Mouse (Mus musculus): ENCODE data around the gene Eps8l1. TPM values are rescaled to one million over a fixed set of nuclear protein-coding genes. Genes with fewer than 3 reads are reported as not detected.

Eps8l1 gene
- total and polyA plus RNA-seq, 3 experiments: 0.11 TPM; not detected in 2

- Histone ChIP-seq H3K27me3 (ENCODE audit: insufficient read depth, low read length) (no peaks in the 10 kb centered on the region), H3K4me3 (ENCODE audit: low read depth, low read length) (peak overlapping the region; percentile 48; the same call in 1 of the 2 replicates), H3K9me3 (replicated peaks) (no peaks in the 10 kb centered on the region), H3K4me1 (ENCODE audit: insufficient read depth, low read depth, low read length) (peaks cover 66% of the 10 kb centered on the region), H3K36me3 (replicated peaks) (peaks cover 62% of the 10 kb centered on the region)
- ATAC-seq (ENCODE audit: extremely low read depth, insufficient number of reproducible peaks, low FRiP score, poor library complexity, severe bottlenecking) (no peak), DNase-seq (ENCODE audit: low spot score) (no peak)
- TF ChIP-seq POLR2AphosphoS5 (IDR thresholded peaks at IDR 0.05; ENCODE audit: insufficient replicate concordance, low read depth, low read length) (no peak), CTCF (IDR thresholded peaks at IDR 0.05; ENCODE audit: low read depth, low read length) (no peak), TAL1 (conservative IDR thresholded peaks at IDR 0.05; ENCODE audit: low read depth, low read length) (no peak), GATA1 (IDR thresholded peaks at IDR 0.05; ENCODE audit: borderline replicate concordance, low read length) (no peak), GATA2 (IDR thresholded peaks at IDR 0.05; ENCODE audit: borderline replicate concordance, low read depth, low read length) (no peak)
These were observed 38.6 kb downstream of the Eps8l1 start for GRCm38 (mm10) chr7:4499034-4499433.

- no peak for TF ChIP-seq CTCF (IDR thresholded peaks at IDR 0.05; ENCODE audit: low read depth, low read length)
- ATAC-seq (ENCODE audit: extremely low read depth, insufficient number of reproducible peaks, low FRiP score, poor library complexity, severe bottlenecking) (no peak), DNase-seq (ENCODE audit: low spot score) (no peak)
- H3K4me3 ChIP-seq (ENCODE audit: low read depth, low read length): peak overlapping the region; percentile 100
- H3K36me3 ChIP-seq (replicated peaks): peaks cover 42% of the 10 kb centered on the region
- peaks cover 76% of the 10 kb centered on the region for H3K4me1 ChIP-seq (ENCODE audit: insufficient read depth, low read depth, low read length)
- no peaks in the 10 kb centered on the region for H3K9me3 ChIP-seq (replicated peaks)
- H3K27me3 ChIP-seq (ENCODE audit: insufficient read depth, low read length): no peaks in the 10 kb centered on the region
These were observed 40.5 kb downstream of the Eps8l1 start for GRCm38 (mm10) chr7:4500892-4501471.

GRCm38 (mm10) chr7:4501558-4502397 is 41.3 kb downstream of the Eps8l1 start, which contains the start of gene Ppp1r12c:
TSS of gene Ppp1r12c (minus strand) at chr7:4501680.
- DNase-seq (ENCODE audit: low spot score): peak; percentile 92
- Histone ChIP-seq H3K36me3 (replicated peaks) (peaks cover 34% of the 10 kb centered on the region), H3K4me3 (ENCODE audit: low read depth, low read length) (peak within 1 kb of the TSS; percentile 100), H3K27me3 (ENCODE audit: insufficient read depth, low read length) (no peaks in the 10 kb centered on the region), H3K4me1 (ENCODE audit: insufficient read depth, low read depth, low read length) (peaks cover 75% of the 10 kb centered on the region), H3K9me3 (replicated peaks) (no peaks in the 10 kb centered on the region)
- ATAC-seq (ENCODE audit: extremely low read depth, insufficient number of reproducible peaks, low FRiP score, poor library complexity, severe bottlenecking): peak; percentile 61
- TF ChIP-seq POLR2AphosphoS5 (IDR thresholded peaks at IDR 0.05; ENCODE audit: insufficient replicate concordance, low read depth, low read length) (no peak), GATA2 (IDR thresholded peaks at IDR 0.05; ENCODE audit: borderline replicate concordance, low read depth, low read length) (no peak), CTCF (IDR thresholded peaks at IDR 0.05; ENCODE audit: low read depth, low read length) (no peak), GATA1 (IDR thresholded peaks at IDR 0.05; ENCODE audit: borderline replicate concordance, low read length) (no peak), TAL1 (conservative IDR thresholded peaks at IDR 0.05; ENCODE audit: low read depth, low read length) (no peak)

GRCm38 (mm10) chr7:4502421-4503090 is 42.1 kb downstream of the Eps8l1 start:
- DNase-seq (ENCODE audit: low spot score) (peak; percentile 54), ATAC-seq (ENCODE audit: extremely low read depth, insufficient number of reproducible peaks, low FRiP score, poor library complexity, severe bottlenecking) (no peak)
- Histone ChIP-seq H3K9me3 (replicated peaks) (no peaks in the 10 kb centered on the region), H3K36me3 (replicated peaks) (peaks cover 27% of the 10 kb centered on the region), H3K27me3 (ENCODE audit: insufficient read depth, low read length) (no peaks in the 10 kb centered on the region), H3K4me1 (ENCODE audit: insufficient read depth, low read depth, low read length) (peaks cover 72% of the 10 kb centered on the region), H3K4me3 (ENCODE audit: low read depth, low read length) (peak overlapping the region; percentile 100; the same call in 1 of the 2 replicates)
- TF ChIP-seq CTCF (IDR thresholded peaks at IDR 0.05; ENCODE audit: low read depth, low read length): no peak
- TF ChIP-seq GATA1 (IDR thresholded peaks at IDR 0.05; ENCODE audit: borderline replicate concordance, low read length): no peak
- no peak for TF ChIP-seq TAL1 (conservative IDR thresholded peaks at IDR 0.05; ENCODE audit: low read depth, low read length)
- no peak for TF ChIP-seq GATA2 (IDR thresholded peaks at IDR 0.05; ENCODE audit: borderline replicate concordance, low read depth, low read length)

- H3K4me1 ChIP-seq (ENCODE audit: insufficient read depth, low read depth, low read length): peaks cover 71% of the 10 kb centered on the region
- no peak for DNase-seq (ENCODE audit: low spot score)
- TF ChIP-seq CTCF (IDR thresholded peaks at IDR 0.05; ENCODE audit: low read depth, low read length): no peak
- no peak for TF ChIP-seq GATA2 (IDR thresholded peaks at IDR 0.05; ENCODE audit: borderline replicate concordance, low read depth, low read length)
- no peak for TF ChIP-seq TAL1 (conservative IDR thresholded peaks at IDR 0.05; ENCODE audit: low read depth, low read length)
- no peak for TF ChIP-seq GATA1 (IDR thresholded peaks at IDR 0.05; ENCODE audit: borderline replicate concordance, low read length)
- TF ChIP-seq POLR2AphosphoS5 (IDR thresholded peaks at IDR 0.05; ENCODE audit: insufficient replicate concordance, low read depth, low read length): no peak
- peaks cover 21% of the 10 kb centered on the region for H3K36me3 ChIP-seq (replicated peaks)
- no peak for ATAC-seq (ENCODE audit: extremely low read depth, insufficient number of reproducible peaks, low FRiP score, poor library complexity, severe bottlenecking)
- no peaks in the 10 kb centered on the region; the same call in 1 of the 2 replicates for H3K9me3 ChIP-seq (replicated peaks)
- H3K4me3 ChIP-seq (ENCODE audit: low read depth, low read length): no peak overlapping the region
- no peaks in the 10 kb centered on the region for H3K27me3 ChIP-seq (ENCODE audit: insufficient read depth, low read length)
These were observed 42.6 kb downstream of the Eps8l1 start for GRCm38 (mm10) chr7:4503100-4503499.

GRCm38 (mm10) chr7:4503858-4504257 is 43.4 kb downstream of the Eps8l1 start:
- TF ChIP-seq GATA1 (IDR thresholded peaks at IDR 0.05; ENCODE audit: borderline replicate concordance, low read length) (no peak), GATA2 (IDR thresholded peaks at IDR 0.05; ENCODE audit: borderline replicate concordance, low read depth, low read length) (no peak), POLR2AphosphoS5 (IDR thresholded peaks at IDR 0.05; ENCODE audit: insufficient replicate concordance, low read depth, low read length) (no peak), TAL1 (conservative IDR thresholded peaks at IDR 0.05; ENCODE audit: low read depth, low read length) (no peak), CTCF (IDR thresholded peaks at IDR 0.05; ENCODE audit: low read depth, low read length) (no peak)
- H3K4me3 ChIP-seq (ENCODE audit: low read depth, low read length): no peak overlapping the region; the same call in 1 of the 2 replicates
- ATAC-seq (ENCODE audit: extremely low read depth, insufficient number of reproducible peaks, low FRiP score, poor library complexity, severe bottlenecking) (no peak), DNase-seq (ENCODE audit: low spot score) (no peak)
- no peaks in the 10 kb centered on the region for H3K27me3 ChIP-seq (ENCODE audit: insufficient read depth, low read length)
- peaks cover 14% of the 10 kb centered on the region for H3K36me3 ChIP-seq (replicated peaks)
- no peaks in the 10 kb centered on the region; the same call in 1 of the 2 replicates for H3K9me3 ChIP-seq (replicated peaks)
- H3K4me1 ChIP-seq (ENCODE audit: insufficient read depth, low read depth, low read length): peaks cover 71% of the 10 kb centered on the region
